Mouse (Mus musculus) liver, embryonic 14.5 days (tissue): Measurements from ENCODE around the gene Tssk4. TPM values are rescaled to one million over a fixed set of nuclear protein-coding genes. Genes with fewer than 3 reads are reported as not detected.
A peak's percentile ranks its signal among the peaks of the same experiment; 100 is the strongest.

ENCODE experiments used
- ATAC-seq: fragments of 200-750 bp; cut with Nextera tagmentation; 2 replicates; pipeline ENCODE4 v1.8.0; 2017; ENCODE audit warnings: moderate number of reproducible peaks, mild to moderate bottlenecking, moderate library complexity; ENCODE audit not compliant: insufficient read depth
- DNase-seq, 3 experiments: peaks; one replicate each; pipeline ENCODE4 v3.0.0-alpha.2; 2012 to 2013; ENCODE audit warnings: low read depth in 3 of 3, low spot score in 3 of 3
- H3K27ac ChIP-seq: fragments of 300-500 bp; sonication (generic); 2 replicates; pipeline ENCODE4 v1.5.1; 2014; ENCODE audit warnings: moderate library complexity, mild to moderate bottlenecking, control low read depth, inconsistent platforms
- H3K27me3 ChIP-seq: fragments of 300-500 bp; sonication (generic); 2 replicates; pipeline ENCODE4 v1.6.1; 2014; ENCODE audit warnings: mild to moderate bottlenecking, low read length, moderate library complexity; ENCODE audit not compliant: control insufficient read depth, insufficient read depth
- H3K36me3 ChIP-seq: fragments of 300-500 bp; sonication (generic); replicated peaks from 2 replicates; pipeline ENCODE4 v1.6.1; 2014; ENCODE audit warnings: low read depth; ENCODE audit not compliant: control insufficient read depth, insufficient read depth
- H3K4me1 ChIP-seq, 2 experiments: fragments of 200-500 bp in 1 of 2; fragments of 300-500 bp in 1 of 2; sonication (generic) in 1 of 2; replicated peaks; 2 replicates each; pipeline ENCODE4 v1.6.1; 2012 to 2014; ENCODE audit warnings: antibody characterized with exemption in 1 of 2, inconsistent platforms in 1 of 2, low read length in 1 of 2; ENCODE audit not compliant: control insufficient read depth in 2 of 2, insufficient read depth in 2 of 2
- H3K4me2 ChIP-seq: fragments of 300-500 bp; sonication (generic); 2 replicates; pipeline ENCODE4 v1.6.1; 2014; ENCODE audit warnings: low read depth, mild to moderate bottlenecking, control low read depth, moderate library complexity
- H3K4me3 ChIP-seq, 2 experiments: fragments of 200-500 bp in 1 of 2; fragments of 300-500 bp in 1 of 2; sonication (generic) in 1 of 2; 2 replicates each; pipeline ENCODE4 v1.5.1; 2012 to 2014; ENCODE audit warnings: low read depth in 2 of 2, low read length in 2 of 2, mild to moderate bottlenecking in 2 of 2, control low read depth in 1 of 2, inconsistent platforms in 1 of 2, moderate library complexity in 1 of 2; ENCODE audit not compliant: insufficient read depth in 1 of 2
- H3K9ac ChIP-seq: fragments of 300-500 bp; sonication (generic); replicated peaks from 2 replicates; pipeline ENCODE4 v1.6.1; 2014; ENCODE audit warnings: mild to moderate bottlenecking, control low read depth, moderate library complexity
- H3K9me3 ChIP-seq: fragments of 300-500 bp; sonication (generic); 2 replicates; pipeline ENCODE4 v1.6.1; 2016; ENCODE audit warnings: low read length, mixed read lengths; ENCODE audit not compliant: control insufficient read depth
- CTCF ChIP-seq: IDR thresholded peaks from 2 replicates; pipeline ENCODE4 v1.5.1; 2016; ENCODE audit warnings: antibody characterized with exemption, low read depth, control low read depth
- EP300 ChIP-seq: IDR thresholded peaks from 2 replicates; pipeline ENCODE4 v1.6.1; 2016; ENCODE audit warnings: antibody characterized with exemption, low read depth
- WGBS: fragments of 180-500 bp; shearing (Covaris S2); extraction: QIAGEN DNeasy Blood & Tissue Kit; methylation state at CpG from one replicate; pipeline ENCODE4 v1.1.7; 2014; ENCODE audit not compliant: insufficient replicate concordance; 5-methylcytosine and 5-hydroxymethylcytosine counted together
- polyA plus RNA-seq, 2 experiments: library from polyadenylated mRNA; depleted of rRNA in 1 of 2; stranded (reverse) in 1 of 2; unstranded in 1 of 2; fragments of >200 nt; fragmentation: Nextera tagmentation in 1 of 2; extraction: Ambion mirVana in 1 of 2; gene quantifications; 2 replicates each; pipeline versions ENCODE4 v1.2.1 to v1.2.3; 2012 to 2014

The Tssk4 gene
- polyA plus RNA-seq, 2 experiments, result 0.19 to 0.39 TPM

DNA sequence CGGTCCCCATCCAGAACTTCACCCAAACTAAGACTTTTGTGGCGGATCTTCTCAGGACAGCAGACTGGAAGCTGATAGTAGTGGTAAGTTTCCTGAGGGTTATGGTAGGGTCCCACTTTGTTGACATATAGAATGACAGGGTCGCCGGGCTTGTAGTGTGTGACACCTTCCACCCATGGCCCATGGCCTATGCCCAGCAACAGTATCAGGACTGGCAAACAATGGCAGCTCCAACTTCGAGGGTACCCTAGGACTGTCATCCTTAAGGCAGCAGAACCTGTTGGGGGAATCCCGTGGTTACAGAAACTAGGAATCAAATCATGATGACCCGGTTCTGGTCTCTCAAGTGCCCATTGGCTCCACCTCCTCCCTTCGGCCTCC is 7.3 kb upstream of the Tssk4 start:
- peak overlapping the region; percentile 89 for H3K9ac ChIP-seq
- H3K27ac ChIP-seq, result peak overlapping the region; percentile 71; the same call in 1 of the 2 replicates
- DNase-seq (no peak), ATAC-seq (peak; percentile 29)
- peaks cover 31% of the 10 kb centered on the region for H3K36me3 ChIP-seq
- peak overlapping the region; percentile 74 for H3K4me2 ChIP-seq
- no peaks in the 10 kb centered on the region for H3K9me3 ChIP-seq
- 14% methylated on average over 8 of the region's 8 CpGs for WGBS
- H3K27me3 ChIP-seq, result no peaks in the 10 kb centered on the region
- H3K4me3 ChIP-seq, result peak overlapping the region; percentile 90 to 92
- peaks cover 17 to 22% of the 10 kb centered on the region in 2 experiments for H3K4me1 ChIP-seq
- no peak for TF ChIP-seq EP300
- TF ChIP-seq CTCF, result no peak

DNA sequence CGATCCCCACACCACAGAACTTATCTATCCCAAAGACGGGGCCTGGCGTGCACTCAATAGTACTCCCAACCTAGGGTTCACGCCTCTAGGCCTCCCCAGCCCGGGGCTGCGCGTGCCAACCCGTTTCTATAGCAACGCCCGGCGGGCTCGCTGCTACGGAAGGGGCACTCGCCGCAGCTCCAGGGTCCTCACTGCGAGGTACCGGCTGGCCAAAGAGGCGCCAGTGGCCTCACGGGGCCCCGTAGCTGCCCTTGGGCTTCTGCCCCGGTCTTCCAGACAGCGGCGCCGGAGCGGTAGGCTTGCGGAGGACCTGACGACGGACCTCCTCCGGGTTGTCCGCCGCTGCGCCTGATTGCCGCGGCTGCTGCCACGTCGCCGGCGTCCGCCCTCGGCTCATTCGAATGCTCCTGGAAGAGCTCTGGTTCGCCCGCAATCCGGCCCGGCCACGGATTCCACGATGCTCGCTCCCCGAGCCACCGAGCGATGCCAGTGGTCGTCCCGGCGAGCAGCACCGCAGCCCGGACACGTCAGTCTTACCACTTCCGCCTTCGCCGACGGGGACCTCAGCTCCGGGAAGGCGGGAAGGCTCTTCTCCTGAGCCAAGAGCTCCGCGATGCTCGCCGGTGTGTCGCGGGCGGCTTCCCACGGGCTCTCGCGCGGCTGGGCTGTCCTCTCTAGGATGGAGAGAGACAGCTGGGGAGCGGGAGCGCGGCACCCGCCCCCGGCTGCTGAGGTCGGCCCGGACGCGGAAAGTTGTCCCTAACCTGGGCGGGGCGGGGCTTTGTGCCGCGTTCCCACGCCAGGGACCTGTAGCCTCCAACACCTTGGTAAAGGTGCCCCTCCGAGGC is 6.7 kb upstream of the Tssk4 start, which contains the start of gene Tm9sf1:
Gene Tm9sf1, minus strand, starts transcription at position 747 of the 848 bp plus-strand sequence.
- Histone ChIP-seq H3K4me3 (peak within 1 kb of the TSS; percentile 90 to 92), H3K27ac (peak within 1 kb of the TSS; percentile 71), H3K9ac (peak within 1 kb of the TSS; percentile 89), H3K9me3 (no peaks in the 10 kb centered on the region), H3K27me3 (no peaks in the 10 kb centered on the region), H3K4me2 (peak within 1 kb of the TSS; percentile 74), H3K36me3 (peaks cover 25% of the 10 kb centered on the region), H3K4me1 (peaks cover 17 to 22% of the 10 kb centered on the region in 2 experiments)
- TF ChIP-seq EP300, result peak; percentile 63
- TF ChIP-seq CTCF, result 0 out of 2 replicates have a peak, but pooled peaks have one; percentile 11
- DNase-seq (peak; percentile 62 to 73 (median 68)), ATAC-seq (peak; percentile 87)
- under 1% methylated on average over 89 of the region's 89 CpGs for WGBS

GRCm38 (mm10) chr14:55644261-55644888 is 5.6 kb upstream of the Tssk4 start:
- DNase-seq, result no peak
- Histone ChIP-seq H3K9me3 (no peaks in the 10 kb centered on the region), H3K4me1 (peaks cover 17 to 22% of the 10 kb centered on the region in 2 experiments), H3K27ac (peak overlapping the region; percentile 71), H3K4me3 (peak overlapping the region; percentile 90 to 92), H3K27me3 (no peaks in the 10 kb centered on the region), H3K4me2 (peak overlapping the region; percentile 74), H3K9ac (peak overlapping the region; percentile 89), H3K36me3 (peaks cover 16% of the 10 kb centered on the region)
- ATAC-seq, result no peak
- 21% methylated on average over 17 of the region's 17 CpGs for WGBS
- TF ChIP-seq EP300 (no peak), CTCF (no peak)

DNA sequence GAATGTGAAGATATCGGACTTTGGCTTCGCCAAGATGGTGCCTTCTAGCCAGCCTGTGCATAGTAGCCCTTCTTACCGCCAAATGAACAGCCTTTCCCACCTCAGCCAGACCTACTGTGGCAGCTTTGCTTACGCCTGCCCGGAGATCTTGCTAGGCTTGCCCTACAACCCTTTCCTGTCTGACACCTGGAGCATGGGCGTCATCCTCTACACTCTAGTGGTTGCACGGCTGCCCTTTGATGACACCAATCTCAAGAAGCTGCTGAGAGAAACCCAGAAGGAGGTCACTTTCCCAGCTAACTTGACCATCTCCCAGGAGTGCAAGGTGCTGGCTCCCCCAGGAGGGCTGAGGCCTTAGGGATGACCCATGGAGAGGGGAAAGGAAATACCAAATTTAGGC is 1.5 kb downstream of the Tssk4 start:
- Histone ChIP-seq H3K4me1 (no peaks in the 10 kb centered on the region), H3K9ac (no peak overlapping the region), H3K27ac (no peak overlapping the region), H3K36me3 (no peaks in the 10 kb centered on the region), H3K27me3 (no peaks in the 10 kb centered on the region), H3K9me3 (no peaks in the 10 kb centered on the region), H3K4me3 (no peak overlapping the region), H3K4me2 (no peak overlapping the region)
- ATAC-seq (no peak), DNase-seq (no peak)
- 76% methylated on average over 7 of the region's 7 CpGs for WGBS
- TF ChIP-seq CTCF (no peak), EP300 (no peak)

DNA sequence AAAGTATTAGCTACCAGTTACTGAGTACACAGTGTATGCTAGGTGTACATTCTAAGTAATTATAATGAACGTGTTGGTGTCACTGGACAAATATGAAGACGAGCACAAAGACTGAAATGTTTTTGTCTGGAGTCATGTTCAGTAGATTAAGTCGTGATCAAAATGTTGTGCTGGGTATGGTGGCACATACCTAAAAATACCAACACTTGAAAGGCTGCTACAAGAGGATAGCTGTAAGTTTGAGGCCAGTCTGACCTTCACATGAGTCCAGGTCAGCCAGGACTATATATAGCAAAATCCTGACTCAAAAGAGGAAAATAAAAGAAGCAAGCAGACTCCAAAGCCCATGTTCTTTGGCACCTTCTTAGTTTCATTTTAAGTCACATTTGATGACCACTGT is 7.0 kb downstream of the Tssk4 start:
- TF ChIP-seq CTCF (no peak), EP300 (no peak)
- Histone ChIP-seq H3K36me3 (peaks cover under 1% of the 10 kb centered on the region), H3K4me3 (no peak overlapping the region), H3K4me1 (peaks cover 8 to 9% of the 10 kb centered on the region in 2 experiments; a peak in 3 of 4 replicates), H3K4me2 (no peak overlapping the region), H3K9ac (no peak overlapping the region), H3K27ac (no peak overlapping the region), H3K9me3 (no peaks in the 10 kb centered on the region), H3K27me3 (no peaks in the 10 kb centered on the region)
- no peak for DNase-seq
- no peak for ATAC-seq
- 69% methylated on average over 3 of the region's 3 CpGs for WGBS
